Mouse (Mus musculus): ENCODE results near the gene Srrm1. TPM values are rescaled to one million over a fixed set of nuclear protein-coding genes. Genes with fewer than 3 reads are reported as not detected.
A peak's percentile ranks its signal among the peaks of the same experiment; 100 is the strongest.

Gene Srrm1
- total and polyA plus RNA-seq, 3 experiments, result 26.9 to 285 (median 138) TPM

- no peak overlapping the region for H3K4me3 ChIP-seq (ENCODE audit: control insufficient read depth in 1 of 2, insufficient read depth in 1 of 2, low read depth in 2 of 2, low read length in 2 of 2)
- no peaks in the 10 kb centered on the region for H3K27me3 ChIP-seq (ENCODE audit: control insufficient read depth in 1 of 2, insufficient read depth in 2 of 2, low read length in 2 of 2)
- no peaks in the 10 kb centered on the region for H3K4me1 ChIP-seq (ENCODE audit: control insufficient read depth in 1 of 2, insufficient read depth in 2 of 2, low read length in 2 of 2)
- peaks cover 0 to 63% of the 10 kb centered on the region in 2 experiments; a peak in 2 of 4 replicates for H3K36me3 ChIP-seq (ENCODE audit: control insufficient read depth in 1 of 2, insufficient read depth in 2 of 2, low read length in 2 of 2)
- H3K9ac ChIP-seq (ENCODE audit: control insufficient read depth, low read depth, low read length, poor library complexity, severe bottlenecking), result no peak overlapping the region
- DNase-seq (ENCODE audit: low read depth, low spot score), result no peak
- H3K79me2 ChIP-seq (ENCODE audit: control insufficient read depth, insufficient read depth, low read length, poor library complexity), result peaks cover 36% of the 10 kb centered on the region
- TF ChIP-seq SMC3 (IDR thresholded peaks at IDR 0.05; ENCODE audit: low read depth, low read length) (no peak), GATA1 (IDR thresholded peaks at IDR 0.05; ENCODE audit: low read depth, low read length) (no peak), MXI1 (IDR thresholded peaks at IDR 0.05; ENCODE audit: low read depth, low read length) (no peak), MAZ (IDR thresholded peaks at IDR 0.05; ENCODE audit: low read depth, low read length) (no peak), SIN3A (IDR thresholded peaks at IDR 0.05; ENCODE audit: low read length) (no peak), JUND (IDR thresholded peaks at IDR 0.05; ENCODE audit: low read depth, low read length) (no peak), BHLHE40 (IDR thresholded peaks at IDR 0.05; ENCODE audit: borderline replicate concordance, low read depth, low read length) (no peak), MYC (IDR thresholded peaks at IDR 0.05; ENCODE audit: low read depth, low read length) (no peak), POLR2A (IDR thresholded peaks at IDR 0.05; ENCODE audit: control insufficient read depth in 1 of 2, insufficient read depth in 1 of 2, low read depth in 1 of 2, low read length in 2 of 2, poor library complexity in 1 of 2) (peak in 1 of 2 experiments; percentile 8; a peak in 1 of 4 replicates)
- H3K9me3 ChIP-seq (replicated peaks; ENCODE audit: insufficient read depth, low read length), result no peaks in the 10 kb centered on the region
- H3K27ac ChIP-seq (ENCODE audit: control insufficient read depth, low read depth, low read length), result no peak overlapping the region
Observed at GRCm38 (mm10) chr4:135337376-135337942, 15.7 kb downstream of the Srrm1 start.

DNA sequence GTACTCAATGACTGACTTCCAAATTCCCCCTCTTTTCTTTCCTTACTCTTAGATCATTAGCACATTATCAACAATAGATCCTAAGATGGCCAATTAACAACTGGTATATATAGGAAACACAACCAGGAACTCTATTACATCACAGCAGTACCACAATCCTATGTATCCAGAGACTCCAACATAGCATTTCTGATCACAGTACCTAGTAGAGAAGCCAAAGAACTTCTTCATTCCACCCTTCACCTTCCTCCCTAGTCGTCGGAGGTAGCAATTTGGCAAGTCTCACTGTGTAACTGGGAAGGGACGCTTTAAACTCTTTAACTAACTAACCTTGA is 17.1 kb downstream of the Srrm1 start:
- Histone ChIP-seq H3K27ac (ENCODE audit: control insufficient read depth, low read depth, low read length) (no peak overlapping the region), H3K79me2 (ENCODE audit: control insufficient read depth, insufficient read depth, low read length, poor library complexity) (peaks cover 34% of the 10 kb centered on the region)
- TF ChIP-seq UBTF (IDR thresholded peaks at IDR 0.05; ENCODE audit: borderline replicate concordance, insufficient read depth, low read depth, low read length) (no peak), TAL1 (IDR thresholded peaks at IDR 0.05; ENCODE audit: low read length) (no peak), MAX (IDR thresholded peaks at IDR 0.05; ENCODE audit: low read length) (no peak), GATA1 (IDR thresholded peaks at IDR 0.05; ENCODE audit: low read depth, low read length) (no peak), GABPA (IDR thresholded peaks at IDR 0.05; ENCODE audit: low read depth, low read length) (no peak), KAT2A (conservative IDR thresholded peaks at IDR 0.05; ENCODE audit: low read depth, low read length) (no peak), SIN3A (IDR thresholded peaks at IDR 0.05; ENCODE audit: low read length) (no peak), POLR2AphosphoS2 (IDR thresholded peaks at IDR 0.05; ENCODE audit: low read length) (no peak), MAFK (IDR thresholded peaks at IDR 0.05; ENCODE audit: borderline replicate concordance, low read depth, low read length) (no peak), MEF2A (IDR thresholded peaks at IDR 0.05; ENCODE audit: extremely low read depth, insufficient replicate concordance, low read depth, low read length, poor library complexity, severe bottlenecking) (no peak), TCF12 (IDR thresholded peaks at IDR 0.05; ENCODE audit: low read depth, low read length) (no peak), USF2 (IDR thresholded peaks at IDR 0.05; ENCODE audit: borderline replicate concordance in 1 of 2, insufficient read depth in 1 of 2, low read depth in 1 of 2, low read length in 2 of 2) (no peak), MYB (IDR thresholded peaks at IDR 0.05; ENCODE audit: low read depth, low read length) (no peak), CHD1 (IDR thresholded peaks at IDR 0.05; ENCODE audit: low read depth, low read length) (no peak), POLR2A (IDR thresholded peaks at IDR 0.05; ENCODE audit: control insufficient read depth in 1 of 2, insufficient read depth in 1 of 2, low read depth in 1 of 2, low read length in 2 of 2, poor library complexity in 1 of 2) (no peak), SMC3 (IDR thresholded peaks at IDR 0.05; ENCODE audit: low read depth, low read length) (no peak)

More for the DNA sequence above, 17.1 kb downstream of the Srrm1 start:
- H3K27me3 ChIP-seq (ENCODE audit: control insufficient read depth in 1 of 2, insufficient read depth in 2 of 2, low read length in 2 of 2), result no peaks in the 10 kb centered on the region
- no peak overlapping the region for H3K9ac ChIP-seq (ENCODE audit: control insufficient read depth, low read depth, low read length, poor library complexity, severe bottlenecking)
- H3K4me3 ChIP-seq (ENCODE audit: control insufficient read depth in 1 of 2, insufficient read depth in 1 of 2, low read depth in 2 of 2, low read length in 2 of 2), result no peak overlapping the region
- peaks cover 0 to 55% of the 10 kb centered on the region in 2 experiments; a peak in 2 of 4 replicates for H3K36me3 ChIP-seq (ENCODE audit: control insufficient read depth in 1 of 2, insufficient read depth in 2 of 2, low read length in 2 of 2)
- no peaks in the 10 kb centered on the region for H3K9me3 ChIP-seq (replicated peaks; ENCODE audit: insufficient read depth, low read length)
- H3K4me1 ChIP-seq (ENCODE audit: control insufficient read depth in 1 of 2, insufficient read depth in 2 of 2, low read length in 2 of 2), result no peaks in the 10 kb centered on the region
- no peak for DNase-seq (ENCODE audit: low read depth, low spot score)
